Mouse (Mus musculus): ENCODE results near the gene Ttll3. TPM values are rescaled to one million over a fixed set of nuclear protein-coding genes. Genes with fewer than 3 reads are reported as not detected.

The Ttll3 gene
- polyA plus RNA-seq, 1 experiment = 13.5 TPM

DNA sequence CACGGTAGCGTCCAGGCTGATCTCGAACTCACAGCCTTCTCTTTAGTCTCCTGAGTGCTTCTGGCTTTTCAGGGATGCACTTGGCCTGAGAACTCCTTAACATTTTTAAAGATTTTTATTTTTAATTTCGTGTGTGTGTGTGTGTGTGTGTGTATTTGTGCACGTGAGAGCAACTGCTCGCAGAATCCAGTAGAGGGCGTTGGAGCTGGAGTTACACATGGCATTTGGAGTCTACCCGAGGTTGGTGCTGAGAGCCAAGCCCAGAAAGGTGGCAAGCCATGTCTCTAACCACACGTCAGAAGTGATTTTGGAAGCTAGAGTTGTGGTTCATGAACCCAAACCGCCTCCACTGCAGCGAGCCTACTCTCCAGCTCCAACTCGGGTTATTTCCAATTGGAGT is 54.0 kb downstream of the Ttll3 start:
- DNase-seq (ENCODE audit: low read depth, low spot score) = no peak
- 42% methylated on average over 12 of the region's 12 CpGs for WGBS

- WGBS = 31% methylated on average over 8 of the region's 8 CpGs
- DNase-seq (ENCODE audit: low read depth, low spot score) = no peak
Observed at GRCm38 (mm10) chr6:113444207-113444965, 55.3 kb downstream of the Ttll3 start.

DNA sequence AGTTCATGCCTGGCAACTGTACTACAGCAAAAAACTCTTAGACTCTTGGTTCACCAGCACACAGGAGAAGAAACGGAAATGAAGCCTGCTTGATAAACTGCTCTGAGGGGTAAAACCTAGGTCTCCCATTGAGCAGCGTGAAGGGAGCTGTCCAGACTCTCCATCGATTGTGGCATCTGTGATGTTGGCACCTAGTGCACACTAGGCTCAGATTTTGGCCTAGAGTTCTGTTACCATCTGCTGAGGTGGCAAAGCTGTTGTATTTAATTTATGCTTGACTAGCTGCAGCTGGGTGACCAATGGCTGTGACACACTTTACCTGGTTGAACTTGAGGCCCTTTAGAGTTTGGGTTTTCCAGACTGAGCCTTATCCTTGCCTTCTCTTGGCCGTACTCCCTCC is 58.6 kb downstream of the Ttll3 start:
- WGBS = 96% methylated on average over 4 of the region's 4 CpGs
- no peak for DNase-seq (ENCODE audit: low read depth, low spot score)

DNA sequence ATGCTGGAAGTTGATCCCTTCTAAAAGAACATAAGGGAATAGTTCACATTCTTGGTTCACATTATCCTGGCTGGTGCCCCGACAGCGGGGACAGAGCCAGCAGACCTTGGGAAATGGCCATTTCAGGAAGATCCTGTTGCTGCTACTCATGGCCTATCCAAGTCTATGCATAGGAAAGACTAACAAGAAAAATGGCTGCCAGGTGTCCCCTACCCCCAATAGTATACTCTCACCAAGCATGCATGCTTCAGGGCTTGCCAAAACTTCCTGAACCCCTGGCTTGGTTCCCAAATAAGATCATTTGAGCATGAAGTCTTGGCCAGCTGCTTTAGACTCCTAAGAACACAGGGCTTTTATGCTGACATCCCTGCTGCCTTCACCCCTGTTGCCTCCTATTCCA is 62.8 kb downstream of the Ttll3 start:
- DNase-seq (ENCODE audit: low read depth, low spot score) = no peak
- 64% methylated on average over 2 of the region's 2 CpGs for WGBS

DNA sequence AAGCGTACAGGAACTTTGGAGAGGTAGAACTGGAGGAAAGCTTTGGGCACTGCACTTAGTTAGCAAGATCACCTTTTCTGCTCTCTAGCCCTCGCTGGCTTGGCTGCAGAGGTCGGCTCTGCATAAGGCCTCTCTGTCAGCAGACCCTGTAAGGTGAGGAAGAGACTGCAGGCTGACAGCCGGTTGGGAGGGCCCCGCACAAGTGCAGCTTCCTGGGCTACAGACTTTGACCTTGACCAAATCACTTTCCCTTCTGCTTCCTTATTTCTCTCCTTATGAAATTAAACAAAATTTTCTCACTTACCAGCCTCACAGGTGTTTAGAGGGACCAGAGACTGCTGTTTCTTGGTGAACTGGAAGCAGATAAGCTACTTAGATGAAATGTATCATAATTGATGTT is 65.9 kb downstream of the Ttll3 start:
- no peak for DNase-seq (ENCODE audit: low read depth, low spot score)
- 30% methylated on average over 5 of the region's 5 CpGs for WGBS

- 50% methylated on average over 10 of the region's 10 CpGs for WGBS
- DNase-seq (ENCODE audit: low read depth, low spot score) = no peak
Observed at GRCm38 (mm10) chr6:113457952-113458534, 69.0 kb downstream of the Ttll3 start, which contains the start of gene Il17re. Gene Il17re, plus strand, starts transcription at chr6:113458484.

DNA sequence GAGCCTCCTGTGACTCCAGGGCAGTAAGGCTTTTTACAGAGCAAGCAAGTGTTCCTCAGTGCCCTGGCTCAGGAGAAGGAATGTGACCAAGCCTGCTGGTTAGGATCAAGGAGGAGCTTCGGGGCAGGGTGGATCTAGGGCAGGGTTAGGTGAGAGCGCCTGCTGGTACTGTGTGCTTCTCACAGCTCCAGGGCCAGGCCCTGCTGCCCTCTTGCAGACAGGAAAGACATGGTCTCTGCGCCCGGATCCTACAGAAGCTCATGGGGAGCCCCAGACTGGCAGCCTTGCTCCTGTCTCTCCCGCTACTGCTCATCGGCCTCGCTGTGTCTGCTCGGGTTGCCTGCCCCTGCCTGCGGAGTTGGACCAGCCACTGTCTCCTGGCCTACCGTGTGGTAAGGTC is 69.6 kb downstream of the Ttll3 start:
- WGBS = 23% methylated on average over 10 of the region's 10 CpGs
- DNase-seq (ENCODE audit: low read depth, low spot score) = peak; percentile 92

- DNase-seq (ENCODE audit: low read depth, low spot score) = no peak
- WGBS = 67% methylated on average over 7 of the region's 7 CpGs
Observed at GRCm38 (mm10) chr6:113464040-113464439, 75.0 kb downstream of the Ttll3 start.

Other genes with a start within 250 kb of the Ttll3 start
- gene Lhfpl4, start 193.9 kb upstream of the Ttll3 start, polyA plus RNA-seq (2012; rRNA removed) = 0.26 and 0.46 TPM in 2 replicates
- 40.6 and 46.3 TPM in 2 replicates for gene Mtmr14, start 151.4 kb upstream of the Ttll3 start, polyA plus RNA-seq (2012; rRNA removed)
- 0.10 TPM in 1 of 2 replicates, not detected in the other for gene Cpne9, start 107.0 kb upstream of the Ttll3 start, polyA plus RNA-seq (2012; rRNA removed)
- 14.5 and 20.5 TPM in 2 replicates for gene Brpf1, start 82.1 kb upstream of the Ttll3 start, polyA plus RNA-seq (2012; rRNA removed)
- gene Ogg1, start 62.3 kb upstream of the Ttll3 start, polyA plus RNA-seq (2012; rRNA removed) = 16.9 and 18.1 TPM in 2 replicates
- 19.6 and 20.4 TPM in 2 replicates for gene Camk1, start 45.3 kb upstream of the Ttll3 start, polyA plus RNA-seq (2012; rRNA removed)
- 19.8 and 21.2 TPM in 2 replicates for gene Tada3, start 11.4 kb upstream of the Ttll3 start, polyA plus RNA-seq (2012; rRNA removed)
- 131 and 134 TPM in 2 replicates for gene Arpc4, start 11.1 kb upstream of the Ttll3 start, polyA plus RNA-seq (2012; rRNA removed)
- gene Rpusd3, start 30.1 kb downstream of the Ttll3 start, polyA plus RNA-seq (2012; rRNA removed) = 48.7 and 58.6 TPM in 2 replicates
- 49.1 and 148 TPM in 2 replicates for gene Cidec, start 46.5 kb downstream of the Ttll3 start, polyA plus RNA-seq (2012; rRNA removed)
- gene Jagn1, start 53.3 kb downstream of the Ttll3 start, polyA plus RNA-seq (2012; rRNA removed) = 68.4 and 72.0 TPM in 2 replicates
- 4.8 and 7.5 TPM in 2 replicates for gene Il17re, start 69.2 kb downstream of the Ttll3 start, polyA plus RNA-seq (2012; rRNA removed)
- gene Il17rc, start 82.2 kb downstream of the Ttll3 start, polyA plus RNA-seq (2012; rRNA removed) = 341 and 416 TPM in 2 replicates
- 11.9 and 12.3 TPM in 2 replicates for gene Creld1, start 94.0 kb downstream of the Ttll3 start, polyA plus RNA-seq (2012; rRNA removed)
- 0.01 TPM in 1 of 2 replicates, not detected in the other for gene Prrt3, start 112.7 kb downstream of the Ttll3 start, polyA plus RNA-seq (2012; rRNA removed)
- 37.7 and 46.5 TPM in 2 replicates for gene Emc3, start 142.4 kb downstream of the Ttll3 start, polyA plus RNA-seq (2012; rRNA removed)
- gene Fancd2, start 142.4 kb downstream of the Ttll3 start, polyA plus RNA-seq (2012; rRNA removed) = 2.2 and 4.2 TPM in 2 replicates
- not detected in 2 replicates for gene Fancd2os, start 211.5 kb downstream of the Ttll3 start, polyA plus RNA-seq (2012; rRNA removed)
- gene Brk1, start 215.5 kb downstream of the Ttll3 start, polyA plus RNA-seq (2012; rRNA removed) = 138 and 168 TPM in 2 replicates
- gene Vhl, start 234.7 kb downstream of the Ttll3 start, polyA plus RNA-seq (2012; rRNA removed) = 14.7 and 14.9 TPM in 2 replicates
- 39.6 and 85.3 TPM in 2 replicates for gene Irak2, start 249.2 kb downstream of the Ttll3 start, polyA plus RNA-seq (2012; rRNA removed)

Measured in large intestine, adult 2 months (tissue).